Mouse (Mus musculus) myocyte (in vitro differentiated cells): ENCODE measurements at regions not wholly inside any gene's neighbourhood (a gene's known extent, or its start where the extent isn't known, plus 50 kb on each side); places are given as distances from the start of the nearest gene placed in this dataset.

Experiments used
- H3K27me3 ChIP-seq: one replicate; pipeline ENCODE4 v1.6.1; 2011; ENCODE audit not compliant: control insufficient read depth, insufficient read depth, insufficient read length
- H3K36me3 ChIP-seq: one replicate; pipeline ENCODE4 v1.6.1; 2011; ENCODE audit not compliant: control insufficient read depth, insufficient read depth
- H3K4me2 ChIP-seq: one replicate; pipeline ENCODE4 v1.6.1; 2011; ENCODE audit warnings: low read depth, control low read depth
- H3K4me3 ChIP-seq: one replicate; pipeline ENCODE4 v1.5.1; 2011; ENCODE audit warnings: mild to moderate bottlenecking, control low read depth, moderate library complexity
- H3K79me2 ChIP-seq: one replicate; pipeline ENCODE4 v1.6.1; 2011; ENCODE audit not compliant: control insufficient read depth, insufficient read depth
- H3ac ChIP-seq: one replicate; pipeline ENCODE4 v1.6.1; 2011; ENCODE audit not compliant: control insufficient read depth, insufficient read length
- CEBPB ChIP-seq: IDR thresholded peaks from 2 replicates; pipeline ENCODE4 v1.6.1; 2011; ENCODE audit warnings: mild to moderate bottlenecking, moderate library complexity; ENCODE audit not compliant: poor library complexity, insufficient read depth, severe bottlenecking
- E2F4 ChIP-seq: IDR thresholded peaks from one replicate; pipeline ENCODE4 v1.6.1; 2011; ENCODE audit warnings: mild to moderate bottlenecking, control low read depth, moderate library complexity; ENCODE audit not compliant: insufficient read depth
- MAX ChIP-seq: IDR thresholded peaks from one replicate; pipeline ENCODE4 v1.6.1; 2011; ENCODE audit warnings: low read depth, mild to moderate bottlenecking, control low read depth
- MYOD1 ChIP-seq, 3 experiments: IDR thresholded peaks; one replicate each; pipeline ENCODE4 v1.6.1; 2011; ENCODE audit warnings: control low read depth in 2 of 3, low read depth in 2 of 3, mild to moderate bottlenecking in 2 of 3, moderate library complexity in 1 of 3; ENCODE audit not compliant: insufficient read length in 2 of 3, control insufficient read depth in 1 of 3
- MYOG ChIP-seq, 3 experiments: IDR thresholded peaks; one replicate each; pipeline ENCODE4 v1.6.1; 2011; ENCODE audit warnings: control low read depth in 2 of 3, low read depth in 2 of 3, mild to moderate bottlenecking in 2 of 3; ENCODE audit not compliant: insufficient read length in 2 of 3, control insufficient read depth in 1 of 3, insufficient read depth in 1 of 3
- POLR2A ChIP-seq: IDR thresholded peaks from one replicate; pipeline ENCODE4 v1.6.1; 2011; ENCODE audit warnings: low read depth, mild to moderate bottlenecking, control low read depth, moderate library complexity; ENCODE audit not compliant: insufficient read length
- POLR2AphosphoS2 ChIP-seq: IDR thresholded peaks from one replicate; pipeline ENCODE4 v1.6.1; 2011; ENCODE audit warnings: low read depth, control low read depth; ENCODE audit not compliant: insufficient read length
- REST ChIP-seq: IDR thresholded peaks from one replicate; pipeline ENCODE4 v1.6.1; 2011; ENCODE audit warnings: mild to moderate bottlenecking, control low read depth, moderate library complexity; ENCODE audit not compliant: insufficient read depth, insufficient read length
- SRF ChIP-seq: IDR thresholded peaks from one replicate; pipeline ENCODE4 v1.6.1; 2011; ENCODE audit warnings: low read depth; ENCODE audit not compliant: control insufficient read depth, insufficient read length
- TCF12 ChIP-seq: IDR thresholded peaks from one replicate; pipeline ENCODE4 v1.6.1; 2011; ENCODE audit warnings: mild to moderate bottlenecking, control low read depth; ENCODE audit not compliant: poor library complexity, insufficient read depth, severe bottlenecking
- TCF3 ChIP-seq: IDR thresholded peaks from one replicate; pipeline ENCODE4 v1.6.1; 2011; ENCODE audit warnings: low read depth, control low read depth; ENCODE audit not compliant: insufficient read length
- USF1 ChIP-seq: IDR thresholded peaks from one replicate; pipeline ENCODE4 v1.6.1; 2011; ENCODE audit warnings: low read depth, mild to moderate bottlenecking, control low read depth, moderate library complexity

GRCm38 (mm10) chr10:122619406-122620116 lies 59.0 kb upstream of the Ppm1h start:
- Histone ChIP-seq H3ac (no peak overlapping the region), H3K4me2 (no peak overlapping the region), H3K27me3 (no peaks in the 10 kb centered on the region), H3K36me3 (no peaks in the 10 kb centered on the region), H3K4me3 (no peak overlapping the region), H3K79me2 (no peaks in the 10 kb centered on the region)
- TF ChIP-seq MYOG (IDR thresholded peaks at IDR 0.05; ENCODE audit: control insufficient read depth in 1 of 3, insufficient read depth in 1 of 3, insufficient read length in 2 of 3, low read depth in 2 of 3) = no peak
- no peak for TF ChIP-seq MAX
- TF ChIP-seq MYOD1 (IDR thresholded peaks at IDR 0.05; ENCODE audit: control insufficient read depth in 1 of 3, insufficient read length in 2 of 3, low read depth in 2 of 3) = no peak
- TF ChIP-seq POLR2AphosphoS2 = no peak
- TF ChIP-seq USF1 = no peak
- TF ChIP-seq CEBPB = no peak
- TF ChIP-seq TCF3 = no peak
- TF ChIP-seq TCF12 = no peak
- TF ChIP-seq SRF = no peak
- TF ChIP-seq POLR2A = no peak
- TF ChIP-seq REST = no peak
- no peak for TF ChIP-seq E2F4
